Mouse (Mus musculus) ES-Bruce4 (cell line): ENCODE measurements around the gene Pfpl. TPM values are rescaled to one million over a fixed set of nuclear protein-coding genes. Genes with fewer than 3 reads are reported as not detected.

ENCODE experiments used
- H3K27ac ChIP-seq: 2 replicates; pipeline ENCODE4 v1.5.1; 2012; ENCODE audit warnings: low read length, inconsistent platforms; ENCODE audit not compliant: insufficient read depth
- H3K27me3 ChIP-seq: 2 replicates; pipeline ENCODE4 v1.6.1; 2012; ENCODE audit warnings: mild to moderate bottlenecking, low read length, inconsistent platforms; ENCODE audit not compliant: control insufficient read depth, poor library complexity, insufficient read depth, severe bottlenecking
- H3K36me3 ChIP-seq: 2 replicates; pipeline ENCODE4 v1.6.1; 2012; ENCODE audit warnings: inconsistent platforms, mild to moderate bottlenecking, low read length, moderate library complexity; ENCODE audit not compliant: control insufficient read depth, poor library complexity, insufficient read depth, severe bottlenecking
- H3K4me1 ChIP-seq: one replicate; pipeline ENCODE4 v1.8.1; 2011; ENCODE audit warnings: low read length; ENCODE audit not compliant: control insufficient read depth, insufficient read depth
- H3K4me3 ChIP-seq: 2 replicates; pipeline ENCODE4 v1.5.1; 2011; ENCODE audit warnings: low read depth, mild to moderate bottlenecking, low read length
- H3K9ac ChIP-seq: 2 replicates; pipeline ENCODE4 v1.6.1; 2012; ENCODE audit warnings: low read depth, mild to moderate bottlenecking, inconsistent platforms; ENCODE audit not compliant: poor library complexity, severe bottlenecking
- H3K9me3 ChIP-seq: replicated peaks from 2 replicates; pipeline ENCODE4 v1.6.1; 2012; ENCODE audit warnings: mild to moderate bottlenecking, low read length, inconsistent platforms; ENCODE audit not compliant: control insufficient read depth, poor library complexity, insufficient read depth, severe bottlenecking
- CTCF ChIP-seq: IDR thresholded peaks from one replicate; pipeline ENCODE4 v1.8.1; 2011; ENCODE audit warnings: low read depth, low read length
- EP300 ChIP-seq: IDR thresholded peaks from 2 replicates; pipeline ENCODE4 v1.6.1; 2011; ENCODE audit warnings: low read depth, low read length; ENCODE audit not compliant: insufficient read depth
- POLR2A ChIP-seq: IDR thresholded peaks from one replicate; pipeline ENCODE4 v1.8.1; 2011; ENCODE audit warnings: low read length; ENCODE audit not compliant: insufficient read depth
- polyA plus RNA-seq: library from polyadenylated mRNA; stranded (reverse); fragments of >200 nt; gene quantifications from 2 replicates; pipeline ENCODE4 v1.2.4, GENCODE M21; 2011; ENCODE audit warnings: low read depth; ENCODE audit not compliant: missing spikeins, insufficient read depth, insufficient read length

Gene Pfpl
- polyA plus RNA-seq = not detected in 2 replicates

DNA sequence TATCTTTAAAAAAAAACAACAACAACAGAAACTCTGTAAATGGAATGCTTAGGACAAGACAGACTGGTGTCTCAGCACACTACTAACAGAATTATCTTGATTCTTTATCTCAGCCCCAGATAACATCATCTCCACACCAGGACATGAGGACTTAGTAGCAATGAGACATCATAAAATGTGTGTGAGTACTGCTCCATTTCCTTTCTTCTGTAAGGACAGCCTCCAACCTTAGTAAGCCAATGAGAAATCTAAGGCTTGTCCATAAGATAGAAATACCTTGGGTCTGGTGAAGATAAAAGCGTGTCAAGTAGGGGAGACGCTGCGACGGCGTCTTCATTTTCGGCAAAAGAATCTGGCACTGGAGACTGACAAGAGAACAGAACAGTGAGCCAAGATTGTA is at the start of gene Pfpl:
Gene Pfpl, plus strand, starts transcription at position 301 of the 400 bp plus-strand sequence.
- H3K36me3 ChIP-seq = no peaks in the 10 kb centered on the region
- no peak for TF ChIP-seq CTCF
- TF ChIP-seq EP300 = no peak
- no peak for TF ChIP-seq POLR2A
- no peaks in the 10 kb centered on the region for H3K9me3 ChIP-seq
- no peaks in the 10 kb centered on the region for H3K4me1 ChIP-seq
- H3K4me3 ChIP-seq = no peak within 1 kb of the TSS
- H3K27ac ChIP-seq = no peak within 1 kb of the TSS
- H3K9ac ChIP-seq = no peak within 1 kb of the TSS
- no peaks in the 10 kb centered on the region for H3K27me3 ChIP-seq

DNA sequence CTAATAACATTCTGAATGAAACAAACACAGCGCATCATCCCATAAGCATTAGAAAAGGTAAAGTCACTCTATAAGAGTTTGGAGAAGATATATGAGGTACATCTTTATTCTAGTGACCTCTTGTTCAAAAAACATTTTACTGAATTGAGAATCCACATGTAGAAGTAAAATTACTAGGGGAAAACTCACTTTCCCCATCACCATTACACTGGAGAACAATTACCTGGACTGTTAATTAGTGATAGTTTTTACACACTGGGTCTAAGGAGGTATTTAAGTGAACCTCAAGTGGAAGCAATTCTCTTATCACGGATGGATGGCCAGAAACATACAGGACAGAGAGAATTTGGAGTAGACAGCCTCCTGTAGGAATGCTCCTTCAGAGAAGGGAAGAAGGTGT is 40.7 kb upstream of the Pfpl start, which contains the start of gene Olfr1440:
Gene Olfr1440, plus strand, starts transcription at position 301 of the 400 bp plus-strand sequence.
- no peaks in the 10 kb centered on the region for H3K9me3 ChIP-seq
- H3K4me3 ChIP-seq = no peak within 1 kb of the TSS
- H3K4me1 ChIP-seq = no peaks in the 10 kb centered on the region
- no peaks in the 10 kb centered on the region for H3K27me3 ChIP-seq
- H3K27ac ChIP-seq = no peak within 1 kb of the TSS
- no peak for TF ChIP-seq EP300
- TF ChIP-seq CTCF = no peak
- no peak for TF ChIP-seq POLR2A
- H3K36me3 ChIP-seq = no peaks in the 10 kb centered on the region
- no peak within 1 kb of the TSS for H3K9ac ChIP-seq

DNA sequence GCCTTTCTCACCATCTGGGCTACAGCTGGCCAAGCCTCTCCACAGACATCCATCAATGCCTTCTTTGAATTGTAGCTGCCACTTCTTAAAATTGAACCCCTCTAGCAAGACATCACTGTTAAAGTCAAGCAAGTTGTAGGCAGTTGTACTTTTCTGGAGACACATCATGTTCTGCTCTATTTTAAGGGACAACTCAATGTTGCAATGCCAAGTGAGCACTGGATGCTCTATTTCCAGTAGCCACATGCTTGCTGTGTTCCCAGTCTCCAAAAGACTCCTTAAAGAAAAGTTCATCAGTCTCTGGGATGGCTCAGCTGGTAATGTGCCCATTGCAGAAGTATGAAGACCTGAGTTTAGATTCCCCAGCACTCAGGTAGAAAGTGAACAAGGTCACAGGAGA is 14.0 kb upstream of the Pfpl start:
- TF ChIP-seq CTCF (no peak), EP300 (no peak), POLR2A (no peak)
- H3K27ac ChIP-seq = no peak overlapping the region

DNA sequence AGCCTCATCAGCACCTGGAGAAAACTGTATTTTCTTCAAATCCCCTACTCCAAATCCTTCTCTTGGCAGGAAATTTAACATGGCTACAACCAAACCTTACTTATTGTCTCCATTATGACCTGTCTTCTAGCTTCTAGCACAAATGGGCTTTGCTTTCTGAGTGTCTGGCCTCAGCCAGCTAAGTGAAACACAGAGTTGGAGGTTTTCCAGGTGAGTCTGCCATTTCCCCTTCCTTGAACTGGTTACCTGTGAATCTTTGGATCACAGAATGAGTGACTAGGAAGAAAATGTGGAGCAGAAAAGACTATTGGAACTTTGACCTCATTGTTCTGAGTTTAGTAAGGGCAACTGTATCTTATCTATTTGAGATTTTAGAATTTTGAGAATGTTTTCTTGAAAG is 10.3 kb upstream of the Pfpl start, which contains the start of gene Olfr1441:
Gene Olfr1441, plus strand, starts transcription at position 73 of the 400 bp plus-strand sequence.
- Histone ChIP-seq H3K27ac (no peak within 1 kb of the TSS), H3K4me1 (no peaks in the 10 kb centered on the region), H3K9ac (no peak within 1 kb of the TSS), H3K9me3 (no peaks in the 10 kb centered on the region), H3K4me3 (no peak within 1 kb of the TSS), H3K27me3 (no peaks in the 10 kb centered on the region), H3K36me3 (no peaks in the 10 kb centered on the region)
- TF ChIP-seq CTCF = no peak
- TF ChIP-seq POLR2A = no peak
- no peak for TF ChIP-seq EP300

More for the DNA sequence above, 14.0 kb upstream of the Pfpl start:
- Histone ChIP-seq H3K36me3 (no peaks in the 10 kb centered on the region), H3K9ac (no peak overlapping the region), H3K4me1 (no peaks in the 10 kb centered on the region), H3K27me3 (no peaks in the 10 kb centered on the region), H3K4me3 (no peak overlapping the region), H3K9me3 (no peaks in the 10 kb centered on the region)

DNA sequence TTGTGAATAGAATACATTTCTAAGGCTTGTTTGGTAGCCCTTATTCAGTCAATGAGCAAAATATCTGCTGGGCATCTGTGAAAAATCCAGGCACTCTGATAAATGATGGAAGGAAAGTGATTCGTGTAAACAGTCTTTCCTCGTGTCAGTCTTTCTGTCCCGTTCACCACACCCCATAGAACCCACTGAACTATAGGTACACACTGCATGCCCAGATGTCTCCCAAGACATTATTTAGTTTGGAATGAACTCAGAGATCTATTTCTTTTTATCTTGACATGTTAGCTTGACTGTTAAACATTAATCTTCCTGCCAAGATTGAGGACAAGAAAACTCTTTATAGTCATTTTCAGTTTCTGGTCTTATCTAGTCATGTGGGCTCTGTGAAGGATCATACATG is 9.4 kb upstream of the Pfpl start:
- TF ChIP-seq POLR2A = no peak
- no peak for TF ChIP-seq EP300
- no peak for TF ChIP-seq CTCF
- H3K9ac ChIP-seq = no peak overlapping the region
- H3K27me3 ChIP-seq = no peaks in the 10 kb centered on the region

DNA sequence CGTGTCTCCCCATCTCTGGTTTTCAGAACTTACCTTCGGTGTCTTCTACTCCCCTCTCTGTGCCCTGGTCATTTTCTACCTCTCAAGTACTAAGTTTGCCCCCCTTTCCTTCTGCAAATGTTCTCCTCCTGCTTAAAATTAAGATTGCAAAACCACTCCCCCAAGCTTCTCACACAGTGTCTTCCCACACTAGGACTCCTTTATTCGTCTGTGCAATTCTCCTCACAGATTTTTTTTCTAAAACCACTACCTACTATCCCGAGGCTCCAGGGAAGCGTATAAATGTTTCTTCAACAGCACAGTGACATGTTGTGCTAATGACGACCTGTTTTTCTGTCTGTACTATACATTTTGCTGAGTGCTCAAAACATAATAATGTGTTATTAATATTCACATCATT is 7.2 kb upstream of the Pfpl start:
- Histone ChIP-seq H3K9ac (no peak overlapping the region), H3K27ac (no peak overlapping the region), H3K9me3 (no peaks in the 10 kb centered on the region), H3K36me3 (no peaks in the 10 kb centered on the region), H3K4me3 (no peak overlapping the region), H3K4me1 (no peaks in the 10 kb centered on the region), H3K27me3 (no peaks in the 10 kb centered on the region)
- TF ChIP-seq POLR2A (no peak), EP300 (no peak), CTCF (no peak)

More for the DNA sequence above, 9.4 kb upstream of the Pfpl start:
- no peak overlapping the region for H3K4me3 ChIP-seq
- H3K27ac ChIP-seq = no peak overlapping the region
- no peaks in the 10 kb centered on the region for H3K9me3 ChIP-seq
- no peaks in the 10 kb centered on the region for H3K36me3 ChIP-seq
- no peaks in the 10 kb centered on the region for H3K4me1 ChIP-seq
